Mouse (Mus musculus): ENCODE results near the gene Sh2d3c.

Gene Sh2d3c

GRCm38 (mm10) chr2:32727435-32727834, 6.6 kb downstream of the Sh2d3c start:
- DNase-seq, result peak; percentile 97

- DNase-seq, result peak; percentile 86
Measured at GRCm38 (mm10) chr2:32728463-32728862, 7.6 kb downstream of the Sh2d3c start.

DNA sequence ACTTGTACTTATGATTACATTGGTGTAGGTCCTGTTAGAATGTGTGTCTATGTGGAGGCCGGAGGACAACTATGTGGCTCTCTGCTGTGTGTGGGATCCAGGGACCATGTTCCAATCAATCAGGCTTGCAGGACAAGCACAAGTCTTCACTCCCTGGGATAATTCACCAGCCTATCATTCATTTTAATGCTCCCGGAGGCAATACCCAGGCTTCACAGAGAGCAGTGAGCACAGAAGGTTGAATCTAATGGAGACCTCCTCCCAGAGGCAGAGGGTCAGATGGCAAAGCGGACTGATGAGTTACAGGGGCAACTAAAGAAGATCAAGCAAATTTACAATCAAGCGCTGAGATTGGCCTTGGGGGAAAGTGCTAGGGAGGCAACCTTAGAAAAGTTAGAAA, 8.7 kb downstream of the Sh2d3c start:
- DNase-seq, result no peak

DNA sequence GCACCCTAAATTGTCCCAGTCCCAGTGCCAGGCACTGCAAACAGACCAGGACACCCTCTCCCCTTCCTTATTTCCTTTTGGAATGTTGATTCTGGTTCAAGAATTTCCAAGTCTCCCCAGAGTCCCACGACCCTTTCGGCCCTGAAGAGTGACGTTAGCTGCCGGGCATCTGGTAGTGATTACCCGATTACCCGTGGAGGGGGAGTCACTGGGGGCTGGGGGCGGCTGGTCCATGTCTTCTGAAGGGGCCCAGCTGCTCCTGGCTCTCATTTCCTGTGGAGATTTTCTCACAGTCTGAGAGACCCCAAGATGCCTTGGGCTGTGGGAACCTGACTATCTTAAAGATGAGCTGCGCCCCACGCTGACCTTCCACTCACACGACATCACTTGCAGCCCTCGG, 10.0 kb downstream of the Sh2d3c start:
- peak; percentile 82 for DNase-seq

DNA sequence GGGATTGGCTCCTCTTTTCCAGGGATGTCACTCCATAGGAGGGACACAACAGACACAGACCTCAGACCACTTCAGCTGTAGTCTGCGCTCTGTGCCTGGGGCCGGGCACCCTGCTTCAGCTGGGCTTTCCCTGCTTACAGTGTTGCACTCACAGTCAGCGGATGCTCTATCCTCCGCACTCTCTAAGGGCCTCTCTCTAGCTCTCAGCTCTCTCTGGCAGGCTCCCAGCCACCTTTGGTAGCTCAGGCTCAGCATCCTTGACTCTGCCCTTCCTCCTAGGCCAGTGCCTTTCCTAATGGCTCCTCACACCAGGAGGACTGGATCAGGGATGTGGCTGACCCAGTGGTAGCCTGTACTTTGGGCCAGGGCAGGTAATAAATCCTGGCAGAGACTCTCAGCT, 11.1 kb downstream of the Sh2d3c start:
- DNase-seq, result peak; percentile 58

DNA sequence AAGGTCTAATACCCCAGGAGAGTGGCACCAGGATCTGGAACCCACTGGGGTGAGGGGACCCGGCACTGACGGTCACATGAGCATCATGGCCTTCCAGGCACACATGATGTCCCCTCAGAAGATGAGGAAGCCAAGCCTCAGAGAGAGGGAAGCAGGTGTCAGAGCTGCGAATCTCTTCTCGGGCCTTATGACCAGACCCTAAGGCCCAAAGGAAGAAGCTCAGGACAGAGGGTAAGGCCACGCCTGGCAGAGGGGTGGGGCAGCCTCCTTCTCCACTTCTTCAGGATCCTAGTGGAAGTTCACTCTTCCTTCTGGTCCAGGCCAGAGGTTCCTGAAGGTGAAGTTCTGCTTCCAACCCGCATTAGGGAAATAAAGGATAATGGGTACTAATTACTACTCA, 11.8 kb downstream of the Sh2d3c start:
- no peak for DNase-seq

GRCm38 (mm10) chr2:32734480-32734879, 13.6 kb downstream of the Sh2d3c start:
- peak; percentile 60 for DNase-seq

DNA sequence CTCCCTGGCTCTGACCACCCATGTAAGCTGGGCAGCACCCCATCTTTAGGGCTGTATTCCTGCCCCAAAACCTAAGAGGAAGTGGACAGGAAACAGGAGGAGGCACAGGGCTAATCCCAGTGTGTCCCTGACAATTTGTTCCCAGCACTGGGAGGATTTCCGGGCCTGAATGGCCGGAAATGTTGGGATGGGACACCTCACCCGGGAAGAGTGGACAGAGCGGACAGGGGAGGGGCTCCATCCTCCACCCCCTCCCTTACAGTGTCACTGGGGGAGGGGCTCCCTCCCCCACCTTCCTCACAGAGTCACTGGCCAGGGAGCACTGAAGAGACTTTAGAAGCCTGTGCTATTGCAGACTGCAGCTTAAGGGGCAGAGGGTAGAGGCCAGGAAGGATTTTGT, 14.1 kb downstream of the Sh2d3c start:
- peak; percentile 85 for DNase-seq

GRCm38 (mm10) chr2:32736306-32736829, 15.5 kb downstream of the Sh2d3c start:
- DNase-seq, result no peak

GRCm38 (mm10) chr2:32737008-32737407, 16.2 kb downstream of the Sh2d3c start:
- no peak for DNase-seq

- DNase-seq, result no peak
Measured at GRCm38 (mm10) chr2:32739311-32739710, 18.5 kb downstream of the Sh2d3c start.

DNA sequence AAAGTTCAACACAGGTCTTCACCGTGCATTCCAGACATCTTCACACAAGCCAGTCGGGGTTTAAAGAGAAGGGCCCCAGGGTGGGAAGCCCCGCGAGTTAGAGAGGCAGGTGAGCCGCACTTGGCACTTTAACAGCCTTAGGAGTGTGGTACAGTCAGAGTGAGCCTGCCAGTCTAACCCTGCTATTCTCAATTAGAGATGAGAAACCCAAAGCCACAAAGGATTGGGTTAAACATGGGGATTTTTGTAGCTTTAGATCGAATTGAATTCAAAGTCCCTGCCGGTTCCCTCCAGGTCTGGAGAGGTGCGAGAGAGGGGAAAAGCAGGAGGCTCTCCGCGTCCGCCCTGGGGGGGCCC, 20.0 kb downstream of the Sh2d3c start, which contains the start of gene 6330409D20Rik:
Gene 6330409D20Rik (minus strand): TSS at position 101 of the 357 bp plus-strand sequence.
- no peak for DNase-seq

DNA sequence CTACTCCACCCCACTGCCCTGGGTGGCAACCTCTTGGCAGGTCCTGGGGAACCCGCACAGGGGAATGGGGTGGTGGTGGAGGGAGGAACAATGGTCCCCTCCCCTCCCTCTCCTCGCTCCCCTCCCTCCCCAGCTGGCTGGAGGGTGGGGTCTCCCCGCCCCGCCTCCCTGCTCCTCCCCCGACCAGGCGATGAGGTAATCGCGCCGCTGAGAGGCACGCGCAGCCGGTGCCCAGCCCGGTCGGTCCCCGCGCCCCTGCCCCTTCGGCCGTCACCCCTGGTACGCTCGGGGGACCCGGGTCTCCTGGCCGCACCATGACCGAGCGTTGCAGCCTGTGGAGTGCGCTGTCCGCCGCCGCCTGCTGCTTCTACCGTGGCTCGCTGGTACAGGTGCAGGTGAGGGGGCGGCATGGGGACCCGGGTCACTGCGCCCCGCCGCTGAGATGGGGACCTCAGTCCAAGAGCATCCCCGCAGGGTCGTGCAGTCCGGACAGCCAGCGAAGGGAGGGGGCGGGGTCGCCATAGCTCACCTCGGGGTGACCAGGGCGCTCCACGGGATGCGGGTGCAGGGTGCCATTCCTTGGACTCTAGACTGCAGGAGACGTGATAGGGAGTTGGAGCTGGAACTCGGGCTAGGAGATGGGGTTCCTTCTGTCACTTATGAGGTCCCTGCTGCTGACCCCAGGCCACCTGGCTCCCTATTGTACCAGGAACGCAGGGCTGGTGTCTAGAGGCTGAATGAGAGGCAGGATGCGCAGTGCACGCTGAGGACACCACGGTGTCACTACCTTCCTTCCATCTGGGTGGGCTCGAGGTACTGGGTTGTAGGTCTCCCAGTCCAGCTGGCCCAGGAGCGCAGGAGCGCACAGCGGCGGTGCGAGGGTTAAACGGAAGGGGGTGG, 20.7 kb downstream of the Sh2d3c start:
- DNase-seq, result peak; percentile 69

- DNase-seq, result no peak
Measured at GRCm38 (mm10) chr2:32742173-32742531, 21.3 kb downstream of the Sh2d3c start.

GRCm38 (mm10) chr2:32744272-32744982, 23.6 kb downstream of the Sh2d3c start:
- no peak for DNase-seq

DNA sequence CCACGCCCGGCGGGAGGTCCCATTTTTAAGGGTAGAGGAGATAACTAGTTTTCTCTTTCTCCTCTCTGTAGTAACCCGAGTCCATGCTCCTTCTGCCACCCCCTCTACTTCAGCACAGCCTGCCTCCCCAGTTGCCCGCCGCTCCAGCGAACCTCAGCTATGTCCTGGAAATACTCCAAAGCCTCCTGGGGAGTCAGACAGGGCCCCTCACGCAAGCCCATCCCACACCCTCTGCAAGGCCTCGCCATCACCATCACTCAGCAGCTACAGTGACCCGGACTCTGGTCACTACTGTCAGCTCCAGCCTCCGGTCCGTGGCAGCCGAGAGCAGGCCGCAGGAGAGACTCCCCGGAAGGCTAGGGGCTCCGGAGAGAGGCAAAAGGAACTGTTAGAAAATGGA, 28.2 kb downstream of the Sh2d3c start:
- DNase-seq, result no peak

GRCm38 (mm10) chr2:32750199-32750598, 29.3 kb downstream of the Sh2d3c start:
- no peak for DNase-seq

DNA sequence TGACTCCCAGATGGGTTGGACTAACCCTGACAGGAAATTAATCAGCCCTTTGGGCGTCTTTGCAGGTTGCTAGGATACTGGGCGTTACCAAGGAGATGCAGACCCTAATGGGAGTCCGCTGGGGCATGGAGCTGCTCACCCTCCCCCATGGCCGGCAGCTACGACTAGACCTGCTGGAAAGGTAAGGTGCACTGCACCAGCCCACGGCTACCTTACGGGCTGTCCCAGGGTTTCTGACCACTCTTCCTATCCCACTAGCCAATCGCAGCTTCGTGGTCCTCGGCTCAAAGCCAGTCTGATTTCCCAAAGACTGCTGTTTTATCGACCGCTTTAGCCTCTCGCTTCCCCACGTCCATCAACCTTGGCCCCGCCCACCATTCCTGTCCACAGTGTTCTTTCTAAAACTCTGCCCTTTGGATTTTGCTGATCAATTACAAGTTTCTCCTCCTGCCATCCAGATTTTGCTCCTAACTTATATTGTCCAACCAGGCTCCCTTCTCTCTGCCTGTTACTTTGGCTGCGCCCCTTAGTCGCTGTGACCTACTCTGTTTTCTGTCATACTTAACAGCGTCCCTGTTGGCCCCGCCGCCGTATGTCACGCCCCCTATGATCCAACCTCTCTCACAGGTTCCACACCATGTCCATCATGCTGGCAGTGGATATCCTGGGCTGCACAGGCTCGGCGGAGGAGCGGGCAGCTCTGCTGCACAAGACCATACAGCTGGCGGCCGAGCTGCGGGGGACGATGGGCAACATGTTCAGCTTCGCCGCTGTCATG, 30.2 kb downstream of the Sh2d3c start:
- DNase-seq, result peak; percentile 83

- no peak for DNase-seq
Measured at GRCm38 (mm10) chr2:32751665-32752033, 30.8 kb downstream of the Sh2d3c start.

DNA sequence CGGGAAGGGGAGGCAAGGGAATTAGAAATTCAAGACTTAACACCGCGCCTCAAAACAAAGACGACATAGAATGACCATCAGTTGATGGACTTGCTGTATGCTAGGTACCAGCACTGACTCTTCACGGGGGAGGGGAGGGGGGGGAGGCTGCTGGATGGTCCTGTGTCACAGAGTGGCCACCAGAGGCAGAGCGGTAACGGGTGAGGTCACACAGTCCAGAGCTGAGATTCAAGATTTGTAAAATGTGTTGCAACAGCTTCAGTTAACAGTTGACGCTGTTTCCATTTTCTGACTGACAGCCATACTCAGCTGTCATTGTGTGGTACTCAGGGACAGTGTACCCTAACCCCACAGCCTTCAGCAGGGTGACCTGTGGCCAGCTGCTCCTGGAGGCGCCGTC, 31.3 kb downstream of the Sh2d3c start:
- no peak for DNase-seq

GRCm38 (mm10) chr2:32756674-32757055, 35.8 kb downstream of the Sh2d3c start:
- no peak for DNase-seq

DNA sequence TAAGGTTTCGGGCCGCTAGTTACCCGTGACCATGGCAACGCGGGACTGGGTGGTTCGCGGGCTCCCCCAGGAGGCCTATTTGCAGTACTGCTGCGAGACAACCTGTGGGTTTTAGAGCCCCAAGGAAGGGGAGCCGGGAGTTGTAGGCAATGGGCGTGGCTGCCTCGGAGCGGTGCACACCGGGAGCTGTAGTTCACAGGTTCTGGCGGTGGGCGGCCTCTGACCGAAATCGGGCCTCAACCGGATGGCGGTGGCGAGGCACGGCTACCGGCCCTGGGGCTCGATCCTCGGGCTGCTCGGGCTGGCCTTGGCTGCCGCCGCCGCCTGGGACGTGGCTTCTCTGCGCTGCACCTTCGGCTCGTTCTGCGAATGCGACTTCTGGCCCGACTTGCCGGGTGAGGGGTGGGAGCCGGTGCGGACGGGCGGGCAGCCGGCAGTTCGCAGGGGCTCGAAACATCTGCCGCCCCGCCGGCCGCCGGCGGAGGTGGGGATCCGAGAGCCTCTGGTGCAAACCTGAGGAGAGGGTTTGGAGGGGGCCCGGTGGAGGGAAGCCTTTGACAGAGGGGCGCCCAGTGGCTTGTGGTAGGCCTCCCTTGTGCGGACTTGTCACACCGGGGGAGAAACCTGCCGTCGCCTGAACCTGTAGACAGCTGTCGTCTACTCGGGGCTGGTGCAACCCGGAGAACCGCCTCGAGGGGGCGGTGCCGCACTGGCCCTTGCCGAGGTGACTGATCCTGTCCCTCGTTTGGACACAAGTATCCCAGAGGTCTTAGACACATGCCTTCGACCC, 36.4 kb downstream of the Sh2d3c start, which contains the start of gene Tor2a:
Gene Tor2a (plus strand): TSS at position 179 of the 790 bp plus-strand sequence.
- peak; percentile 98 for DNase-seq
